Mouse (Mus musculus) liver, embryonic 14.5 days (tissue): ENCODE measurements around the gene Sde2.

ENCODE experiments used
- CTCF ChIP-seq: IDR thresholded peaks from 2 replicates; pipeline ENCODE4 v1.5.1; 2016; ENCODE audit warnings: antibody characterized with exemption, low read depth, control low read depth
- EP300 ChIP-seq: IDR thresholded peaks from 2 replicates; pipeline ENCODE4 v1.6.1; 2016; ENCODE audit warnings: antibody characterized with exemption, low read depth

DNA sequence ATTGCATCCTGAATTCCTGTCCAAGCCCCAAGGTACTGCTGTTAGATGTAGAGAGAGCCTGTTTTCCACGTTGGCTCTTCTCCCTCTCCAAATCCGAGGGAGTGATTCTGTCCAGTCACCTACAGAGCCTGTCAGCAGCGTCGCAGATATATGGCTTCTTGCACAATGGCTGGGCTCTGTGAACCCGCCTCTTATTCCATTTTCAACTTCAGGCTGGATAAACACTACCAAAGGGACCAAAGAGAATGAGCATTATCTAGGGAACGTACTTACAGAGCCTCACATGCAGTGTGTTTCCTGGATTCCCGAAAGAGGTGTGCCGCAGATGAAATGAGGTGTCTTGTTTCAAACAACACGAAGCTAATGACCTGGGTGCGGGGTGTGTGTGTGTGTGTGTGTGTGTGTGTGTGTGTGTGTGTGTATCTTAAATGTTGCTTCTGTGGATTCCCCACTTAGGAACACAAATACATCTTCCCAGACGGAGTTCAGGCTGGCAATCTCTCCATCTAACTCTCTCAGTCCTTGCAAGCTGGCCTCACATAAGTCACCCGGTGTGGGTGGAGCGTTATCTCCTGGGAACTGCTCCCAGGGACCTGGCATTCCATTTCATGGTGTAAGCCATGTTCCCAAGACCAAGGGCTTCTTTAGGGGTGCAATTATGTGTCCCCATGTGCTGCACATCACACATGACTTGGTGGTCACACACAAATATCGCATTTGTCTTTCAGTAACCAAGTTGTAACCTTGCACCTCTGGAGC, 20.2 kb upstream of the Sde2 start:
- no peak for TF ChIP-seq CTCF
- no peak for TF ChIP-seq EP300
